Mouse (Mus musculus): ENCODE measurements around the gene Ifna11.
"Not testable (repeated sequence)": the region's sequence is repeated elsewhere in the genome, so short reads cannot be mapped to it uniquely, and the experiment has no call there.

DNA sequence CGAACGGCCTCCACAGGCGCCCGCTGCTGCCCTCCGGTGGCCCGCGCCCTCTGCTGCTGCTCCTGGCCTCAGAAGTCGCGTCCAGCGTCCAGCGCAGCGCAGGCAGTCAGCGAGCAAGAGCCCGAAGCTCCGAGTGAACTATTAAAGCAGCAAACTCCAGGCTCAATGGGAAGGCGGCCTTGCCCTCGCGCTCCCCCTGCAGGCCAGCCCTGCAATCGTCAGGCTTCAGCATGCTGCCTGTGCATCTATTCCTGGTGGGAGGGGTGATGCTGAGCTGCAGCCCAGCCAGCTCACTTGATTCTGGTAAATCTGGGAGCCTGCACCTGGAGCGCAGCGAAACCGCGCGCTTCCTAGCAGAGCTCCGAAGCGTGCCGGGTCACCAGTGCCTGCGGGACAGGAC, 31.4 kb upstream of the Ifna11 start, which contains the start of gene Gm13277:
- TF ChIP-seq POLR2A (IDR thresholded peaks at IDR 0.05; ENCODE audit: borderline replicate concordance, extremely low read depth, insufficient read depth, insufficient read length, poor library complexity, severe bottlenecking), result not testable (repeated sequence)
- TF ChIP-seq CTCF (IDR thresholded peaks at IDR 0.05; ENCODE audit: borderline replicate concordance, extremely low read depth, insufficient read depth, insufficient read length), result peak; percentile 29; the same call in 1 of the 2 replicates
